Mouse (Mus musculus) midbrain, embryonic 14.5 days (tissue): ENCODE measurements around the gene Fam160b1. TPM values are rescaled to one million over a fixed set of nuclear protein-coding genes. Genes with fewer than 3 reads are reported as not detected.
A peak's percentile ranks its signal among the peaks of the same experiment; 100 is the strongest.

Experiments
- ATAC-seq: fragments of 200-750 bp; cut with Nextera tagmentation; 2 replicates; pipeline ENCODE4 v1.8.0; 2017; ENCODE audit warnings: moderate number of reproducible peaks, moderate library complexity; ENCODE audit not compliant: low FRiP score, low TSS enrichment
- DNase-seq: peaks from one replicate; pipeline ENCODE4 v3.0.0-alpha.2; 2015
- H3K27ac ChIP-seq: fragments of 300-500 bp; sonication (generic); replicated peaks from 2 replicates; pipeline ENCODE4 v1.5.1; 2014; ENCODE audit warnings: mild to moderate bottlenecking, low read depth, low read length, moderate library complexity
- H3K27me3 ChIP-seq: fragments of 300-500 bp; sonication (generic); 2 replicates; pipeline ENCODE4 v1.6.1; 2014; ENCODE audit warnings: low read length, control low read depth, mixed read lengths; ENCODE audit not compliant: control insufficient read depth, insufficient read depth
- H3K36me3 ChIP-seq: fragments of 300-500 bp; sonication (generic); 2 replicates; pipeline ENCODE4 v1.6.1; 2014; ENCODE audit warnings: low read length, control low read depth; ENCODE audit not compliant: control insufficient read depth, insufficient read depth
- H3K4me1 ChIP-seq: fragments of 300-500 bp; sonication (generic); 2 replicates; pipeline ENCODE4 v1.6.1; 2014; ENCODE audit warnings: mild to moderate bottlenecking, antibody characterized with exemption, low read length, control low read depth; ENCODE audit not compliant: control insufficient read depth, insufficient read depth
- H3K4me2 ChIP-seq: fragments of 300-500 bp; sonication (generic); 2 replicates; pipeline ENCODE4 v1.6.1; 2014; ENCODE audit warnings: mild to moderate bottlenecking, low read length, moderate library complexity
- H3K4me3 ChIP-seq: fragments of 300-500 bp; sonication (generic); replicated peaks from 2 replicates; pipeline ENCODE4 v1.5.1; 2014; ENCODE audit warnings: low read depth, low read length
- H3K9ac ChIP-seq: fragments of 300-500 bp; sonication (generic); replicated peaks from 2 replicates; pipeline ENCODE4 v1.6.1; 2014; ENCODE audit warnings: mild to moderate bottlenecking, low read length, moderate library complexity
- H3K9me3 ChIP-seq: fragments of 300-500 bp; sonication (generic); 2 replicates; pipeline ENCODE4 v1.6.1; 2016; ENCODE audit warnings: low read length, control low read depth, mixed read lengths; ENCODE audit not compliant: control insufficient read depth
- WGBS: fragments of 180-500 bp; shearing (Covaris S2); extraction: QIAGEN DNeasy Blood & Tissue Kit; methylation state at CpG from one replicate; pipeline ENCODE4 v1.1.7; 2014; 5-methylcytosine and 5-hydroxymethylcytosine counted together
- polyA plus RNA-seq: library from polyadenylated mRNA; unstranded; fragments of >200 nt; fragmentation: Nextera tagmentation; extraction: Ambion mirVana; gene quantifications from 2 replicates; pipeline ENCODE4 v1.2.1, GENCODE M21; 2014

Gene Fam160b1
- polyA plus RNA-seq, 1 experiment from 2014 or later: 18.6 TPM

- Histone ChIP-seq H3K27me3 (no peaks in the 10 kb centered on the region), H3K4me2 (no peak overlapping the region)
- 85% methylated on average over 6 of the region's 6 CpGs for WGBS
Measured at GRCm38 (mm10) chr19:57413918-57414317, 53.4 kb downstream of the Fam160b1 start.

GRCm38 (mm10) chr19:57415031-57415807 is 54.7 kb downstream of the Fam160b1 start:
- DNase-seq: no peak
- Histone ChIP-seq H3K4me2 (no peak overlapping the region), H3K4me3 (no peak overlapping the region), H3K9me3 (no peaks in the 10 kb centered on the region), H3K36me3 (no peaks in the 10 kb centered on the region), H3K27me3 (no peaks in the 10 kb centered on the region), H3K9ac (no peak overlapping the region), H3K27ac (no peak overlapping the region), H3K4me1 (peaks cover 19% of the 10 kb centered on the region)
- WGBS: 92% methylated on average over 8 of the region's 8 CpGs
- ATAC-seq: no peak

More at GRCm38 (mm10) chr19:57413918-57414317, 53.4 kb downstream of the Fam160b1 start:
- ATAC-seq (no peak), DNase-seq (no peak)
- H3K4me3 ChIP-seq: no peak overlapping the region
- H3K27ac ChIP-seq: no peak overlapping the region
- H3K9ac ChIP-seq: no peak overlapping the region
- H3K36me3 ChIP-seq: no peaks in the 10 kb centered on the region
- no peaks in the 10 kb centered on the region for H3K9me3 ChIP-seq
- peaks cover 14% of the 10 kb centered on the region for H3K4me1 ChIP-seq

DNA sequence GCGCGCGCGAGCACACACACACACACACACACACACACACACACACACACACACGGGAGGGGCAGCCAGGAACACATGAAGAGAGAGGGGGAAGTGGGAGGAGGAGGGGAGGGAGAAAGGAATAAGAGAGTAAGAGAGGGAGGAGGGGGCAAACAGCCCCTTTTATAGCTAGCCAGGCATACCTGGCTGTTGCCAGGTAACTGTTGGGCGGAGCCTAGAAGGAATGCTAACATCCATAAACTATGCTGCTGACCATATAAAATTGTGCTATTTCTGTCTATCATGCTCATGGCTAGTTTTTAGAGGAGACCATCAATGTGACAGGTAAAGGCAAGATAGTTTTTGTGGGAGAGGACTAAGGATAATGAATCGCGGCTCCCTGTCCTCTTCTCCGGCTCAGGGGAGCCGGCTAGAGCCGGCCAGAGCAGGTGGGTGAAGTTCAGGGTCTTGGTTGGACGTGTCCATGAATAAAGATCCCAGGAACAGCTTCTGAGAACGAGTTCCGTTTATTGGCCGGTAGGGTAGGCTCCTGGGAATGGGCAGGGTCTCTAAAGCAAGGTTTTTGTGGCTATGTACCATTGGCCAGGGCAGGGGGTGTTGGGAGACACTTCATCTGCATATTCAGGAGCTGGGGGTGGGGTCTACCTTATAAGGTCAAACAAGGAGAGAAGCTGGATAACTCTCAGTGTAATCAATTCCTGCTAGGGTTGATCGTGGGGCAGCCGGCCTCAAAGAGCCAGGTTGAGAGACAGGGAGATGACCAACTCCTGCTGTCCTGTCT is 57.5 kb downstream of the Fam160b1 start:
- Histone ChIP-seq H3K36me3 (no peaks in the 10 kb centered on the region), H3K4me1 (peaks cover 17% of the 10 kb centered on the region; the same call in 1 of the 2 replicates), H3K9me3 (no peaks in the 10 kb centered on the region), H3K4me2 (peak overlapping the region; percentile 15), H3K27me3 (no peaks in the 10 kb centered on the region), H3K27ac (no peak overlapping the region), H3K9ac (no peak overlapping the region), H3K4me3 (no peak overlapping the region)
- no peak for ATAC-seq
- WGBS: 21% methylated on average over 17 of the region's 17 CpGs
- no peak for DNase-seq

DNA sequence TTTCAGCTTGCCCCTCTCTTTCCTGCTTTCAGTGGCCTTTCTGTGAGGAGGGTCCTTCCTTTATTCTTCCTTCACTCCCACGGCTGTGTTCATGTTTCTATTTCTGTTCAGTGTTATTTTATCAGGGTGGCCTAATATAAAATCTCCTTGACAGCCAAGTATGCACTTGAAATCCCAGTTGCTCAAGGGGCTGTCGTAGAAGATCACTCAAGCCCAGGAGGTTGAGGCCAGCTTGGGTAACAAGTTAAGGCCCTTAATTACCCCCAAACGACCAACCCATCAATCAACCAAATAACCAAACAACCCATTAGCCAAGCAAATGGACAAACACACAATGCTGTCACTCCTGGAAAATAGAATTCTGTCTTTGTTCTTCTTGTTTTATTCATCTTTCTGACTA is 62.9 kb downstream of the Fam160b1 start:
- Histone ChIP-seq H3K9me3 (no peaks in the 10 kb centered on the region), H3K4me1 (peaks cover 15% of the 10 kb centered on the region; the same call in 1 of the 2 replicates), H3K9ac (no peak overlapping the region), H3K4me3 (no peak overlapping the region), H3K4me2 (no peak overlapping the region), H3K27me3 (no peaks in the 10 kb centered on the region), H3K27ac (no peak overlapping the region), H3K36me3 (no peaks in the 10 kb centered on the region)
- 58% methylated on average over 3 of the region's 3 CpGs for WGBS
- ATAC-seq (no peak), DNase-seq (no peak)

GRCm38 (mm10) chr19:57425296-57425695 is 64.8 kb downstream of the Fam160b1 start:
- H3K4me2 ChIP-seq: no peak overlapping the region
- WGBS: 96% methylated on average over 15 of the region's 15 CpGs
- H3K27me3 ChIP-seq: no peaks in the 10 kb centered on the region
- H3K36me3 ChIP-seq: no peaks in the 10 kb centered on the region
- 0 out of 2 replicates have a peak, but pooled peaks cover 5% of the 10 kb centered on the region for H3K4me1 ChIP-seq
- H3K9me3 ChIP-seq: no peaks in the 10 kb centered on the region
- no peak overlapping the region for H3K4me3 ChIP-seq
- H3K9ac ChIP-seq: no peak overlapping the region
- ATAC-seq: no peak
- DNase-seq: no peak
- no peak overlapping the region for H3K27ac ChIP-seq

- Histone ChIP-seq H3K27ac (no peak overlapping the region), H3K4me3 (no peak overlapping the region), H3K4me2 (no peak overlapping the region), H3K36me3 (no peaks in the 10 kb centered on the region), H3K9ac (no peak overlapping the region), H3K9me3 (no peaks in the 10 kb centered on the region), H3K27me3 (no peaks in the 10 kb centered on the region), H3K4me1 (no peaks in the 10 kb centered on the region)
- ATAC-seq: no peak
- WGBS: 96% methylated on average over 8 of the region's 8 CpGs
- no peak for DNase-seq
Measured at GRCm38 (mm10) chr19:57426841-57427240, 66.4 kb downstream of the Fam160b1 start.

DNA sequence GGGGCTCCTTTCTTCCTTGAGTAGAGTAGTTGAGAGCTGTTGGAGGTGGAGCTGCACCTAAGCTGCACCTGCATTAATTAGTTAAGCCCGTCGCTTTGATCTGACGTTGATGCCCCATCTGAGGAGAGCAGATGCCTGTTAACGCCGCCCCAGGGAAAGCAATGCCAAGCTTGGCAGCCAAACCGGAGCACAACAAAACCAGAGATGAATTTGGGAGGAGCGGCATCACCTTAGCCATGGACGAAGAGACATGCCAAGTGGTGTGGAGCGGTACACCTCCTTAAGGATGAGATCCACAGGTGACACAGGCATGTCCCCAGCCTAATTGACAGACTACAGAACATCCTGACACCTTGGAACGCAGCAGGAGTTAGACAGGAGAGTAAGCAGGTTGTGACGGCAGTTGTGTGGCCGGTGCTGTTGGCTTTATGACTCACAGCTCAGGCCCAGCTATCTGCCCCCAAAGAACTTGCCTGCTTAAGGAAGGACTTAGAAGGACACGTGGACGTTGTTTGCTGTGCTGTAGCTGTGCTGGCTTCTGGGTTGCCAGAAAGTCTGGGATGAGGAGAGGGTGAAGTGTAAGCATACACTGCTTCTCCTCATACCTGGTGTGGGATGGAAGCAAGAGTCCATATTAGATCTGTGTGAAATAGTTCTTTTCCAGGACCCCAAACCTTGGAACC is 67.4 kb downstream of the Fam160b1 start:
- Histone ChIP-seq H3K4me2 (no peak overlapping the region), H3K27ac (no peak overlapping the region), H3K9ac (no peak overlapping the region), H3K27me3 (no peaks in the 10 kb centered on the region), H3K36me3 (no peaks in the 10 kb centered on the region), H3K4me1 (no peaks in the 10 kb centered on the region), H3K4me3 (no peak overlapping the region), H3K9me3 (no peaks in the 10 kb centered on the region)
- 78% methylated on average over 14 of the region's 14 CpGs for WGBS
- DNase-seq (no peak), ATAC-seq (no peak)

DNA sequence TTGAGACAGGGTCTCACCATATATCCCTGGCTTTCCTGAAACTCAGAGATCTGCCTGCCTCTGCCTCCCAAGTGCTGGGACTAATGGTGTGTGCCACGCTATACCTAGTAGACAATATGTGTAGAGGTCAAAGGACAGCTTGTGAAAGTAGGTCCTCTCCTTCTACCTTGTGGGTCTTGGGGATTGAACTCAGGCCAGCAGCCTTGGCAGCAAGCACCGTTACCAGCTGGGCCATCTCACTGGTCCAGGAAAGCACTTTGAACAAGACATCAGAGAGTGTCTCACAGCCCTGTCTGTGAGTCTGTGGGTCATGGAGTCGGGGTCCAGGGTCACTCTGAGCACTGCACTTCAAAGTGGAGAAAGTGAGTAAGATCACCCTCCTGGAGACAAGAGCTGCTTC is 68.2 kb downstream of the Fam160b1 start:
- DNase-seq (no peak), ATAC-seq (no peak)
- H3K9ac ChIP-seq: no peak overlapping the region
- no peak overlapping the region for H3K4me2 ChIP-seq
- no peak overlapping the region for H3K4me3 ChIP-seq
- 90% methylated on average over 3 of the region's 3 CpGs for WGBS
- no peaks in the 10 kb centered on the region for H3K36me3 ChIP-seq
- H3K4me1 ChIP-seq: no peaks in the 10 kb centered on the region
- H3K9me3 ChIP-seq: no peaks in the 10 kb centered on the region
- H3K27me3 ChIP-seq: no peaks in the 10 kb centered on the region
- H3K27ac ChIP-seq: no peak overlapping the region
